Mouse (Mus musculus): ENCODE measurements around the gene Rag1.

GRCm38 (mm10) chr2:101688011-101688410, 38.7 kb upstream of the Rag1 start:
- no peak for TF ChIP-seq CTCF (IDR thresholded peaks at IDR 0.05; ENCODE audit: borderline replicate concordance, insufficient read depth, low read depth, low read length)
- no peak for TF ChIP-seq POLR2A (IDR thresholded peaks at IDR 0.05; ENCODE audit: borderline replicate concordance, insufficient read depth, low read length)

All from cerebellum, adult 2 months (tissue).